Mouse (Mus musculus): ENCODE results near the gene Efcc1.

GRCm38 (mm10) chr6:87805448-87805847, 74.8 kb downstream of the Efcc1 start:
- TF ChIP-seq TAL1 (IDR thresholded peaks at IDR 0.05; ENCODE audit: low read length) (no peak), GATA1 (IDR thresholded peaks at IDR 0.05; ENCODE audit: low read length) (no peak)

All from erythroblast, embryonic 14.5 days (primary cell).